Mouse (Mus musculus): ENCODE results near the gene Gpalpp1.

Gene Gpalpp1

GRCm38 (mm10) chr14:76115744-76116143, 5.2 kb upstream of the Gpalpp1 start:
- DNase-seq (ENCODE audit: low read depth in 2 of 2, low spot score in 2 of 2): no peak

- DNase-seq (ENCODE audit: low read depth in 2 of 2, low spot score in 2 of 2): no peak
These were observed 11.0 kb downstream of the Gpalpp1 start for GRCm38 (mm10) chr14:76099543-76099942.

- DNase-seq (ENCODE audit: low read depth in 2 of 2, low spot score in 2 of 2): no peak
These were observed 12.7 kb downstream of the Gpalpp1 start for GRCm38 (mm10) chr14:76097815-76098214.

- no peak for DNase-seq (ENCODE audit: low read depth in 2 of 2, low spot score in 2 of 2)
These were observed 13.3 kb downstream of the Gpalpp1 start for GRCm38 (mm10) chr14:76097244-76097643.

- no peak for DNase-seq (ENCODE audit: low read depth in 2 of 2, low spot score in 2 of 2)
These were observed 26.4 kb downstream of the Gpalpp1 start for GRCm38 (mm10) chr14:76084188-76084587.

GRCm38 (mm10) chr14:76082086-76082636, 28.4 kb downstream of the Gpalpp1 start:
- DNase-seq (ENCODE audit: low read depth in 2 of 2, low spot score in 2 of 2): no peak

GRCm38 (mm10) chr14:76081451-76081850, 29.1 kb downstream of the Gpalpp1 start:
- DNase-seq (ENCODE audit: low read depth in 2 of 2, low spot score in 2 of 2): no peak

GRCm38 (mm10) chr14:76077088-76077491, 33.5 kb downstream of the Gpalpp1 start:
- no peak for DNase-seq (ENCODE audit: low read depth in 2 of 2, low spot score in 2 of 2)

- DNase-seq (ENCODE audit: low read depth in 2 of 2, low spot score in 2 of 2): no peak
These were observed 34.0 kb downstream of the Gpalpp1 start for GRCm38 (mm10) chr14:76076602-76077001.

GRCm38 (mm10) chr14:76075721-76076120, 34.8 kb downstream of the Gpalpp1 start:
- DNase-seq (ENCODE audit: low read depth in 2 of 2, low spot score in 2 of 2): no peak

- no peak for DNase-seq (ENCODE audit: low read depth in 2 of 2, low spot score in 2 of 2)
These were observed 36.4 kb downstream of the Gpalpp1 start for GRCm38 (mm10) chr14:76074206-76074605.

GRCm38 (mm10) chr14:76072626-76073025, 37.9 kb downstream of the Gpalpp1 start:
- no peak for DNase-seq (ENCODE audit: low read depth in 2 of 2, low spot score in 2 of 2)

- no peak for DNase-seq (ENCODE audit: low read depth in 2 of 2, low spot score in 2 of 2)
These were observed 41.3 kb downstream of the Gpalpp1 start for GRCm38 (mm10) chr14:76069296-76069695.

- DNase-seq (ENCODE audit: low read depth in 2 of 2, low spot score in 2 of 2): no peak
These were observed 42.3 kb downstream of the Gpalpp1 start for GRCm38 (mm10) chr14:76068296-76068695.

GRCm38 (mm10) chr14:76067237-76067636, 43.3 kb downstream of the Gpalpp1 start:
- no peak for DNase-seq (ENCODE audit: low read depth in 2 of 2, low spot score in 2 of 2)

GRCm38 (mm10) chr14:76059441-76059840, 51.1 kb downstream of the Gpalpp1 start:
- DNase-seq (ENCODE audit: low read depth in 2 of 2, low spot score in 2 of 2): no peak

- DNase-seq (ENCODE audit: low read depth in 2 of 2, low spot score in 2 of 2): no peak
These were observed 56.8 kb downstream of the Gpalpp1 start for GRCm38 (mm10) chr14:76053726-76054125.

- no peak for DNase-seq (ENCODE audit: low read depth in 2 of 2, low spot score in 2 of 2)
These were observed 58.6 kb downstream of the Gpalpp1 start for GRCm38 (mm10) chr14:76051966-76052365.

GRCm38 (mm10) chr14:76045767-76046166, 64.8 kb downstream of the Gpalpp1 start:
- DNase-seq (ENCODE audit: low read depth in 2 of 2, low spot score in 2 of 2): no peak

GRCm38 (mm10) chr14:76044164-76044557, 66.4 kb downstream of the Gpalpp1 start:
- DNase-seq (ENCODE audit: low read depth in 2 of 2, low spot score in 2 of 2): no peak

GRCm38 (mm10) chr14:76043251-76044163, 67.1 kb downstream of the Gpalpp1 start:
- no peak for DNase-seq (ENCODE audit: low read depth in 2 of 2, low spot score in 2 of 2)

Data from CD8-positive naive resting alpha-beta T cell, adult 2 months (primary cell).